Mouse (Mus musculus) hematopoietic multipotent progenitor cell, adult 10-12 weeks (in vitro differentiated cells): ENCODE data around the gene Slc26a10. TPM values are rescaled to one million over a fixed set of nuclear protein-coding genes. Genes with fewer than 3 reads are reported as not detected.

Experiments
- polyA plus RNA-seq: library from polyadenylated mRNA; stranded (reverse); fragments of >175 nt; gene quantifications from 2 replicates; pipeline ENCODE4 v1.2.3, GENCODE M21; 2012; ENCODE audit warnings: low replicate concordance

Gene Slc26a10
- 0.30 and 0.75 TPM in 2 replicates for polyA plus RNA-seq

DNA sequence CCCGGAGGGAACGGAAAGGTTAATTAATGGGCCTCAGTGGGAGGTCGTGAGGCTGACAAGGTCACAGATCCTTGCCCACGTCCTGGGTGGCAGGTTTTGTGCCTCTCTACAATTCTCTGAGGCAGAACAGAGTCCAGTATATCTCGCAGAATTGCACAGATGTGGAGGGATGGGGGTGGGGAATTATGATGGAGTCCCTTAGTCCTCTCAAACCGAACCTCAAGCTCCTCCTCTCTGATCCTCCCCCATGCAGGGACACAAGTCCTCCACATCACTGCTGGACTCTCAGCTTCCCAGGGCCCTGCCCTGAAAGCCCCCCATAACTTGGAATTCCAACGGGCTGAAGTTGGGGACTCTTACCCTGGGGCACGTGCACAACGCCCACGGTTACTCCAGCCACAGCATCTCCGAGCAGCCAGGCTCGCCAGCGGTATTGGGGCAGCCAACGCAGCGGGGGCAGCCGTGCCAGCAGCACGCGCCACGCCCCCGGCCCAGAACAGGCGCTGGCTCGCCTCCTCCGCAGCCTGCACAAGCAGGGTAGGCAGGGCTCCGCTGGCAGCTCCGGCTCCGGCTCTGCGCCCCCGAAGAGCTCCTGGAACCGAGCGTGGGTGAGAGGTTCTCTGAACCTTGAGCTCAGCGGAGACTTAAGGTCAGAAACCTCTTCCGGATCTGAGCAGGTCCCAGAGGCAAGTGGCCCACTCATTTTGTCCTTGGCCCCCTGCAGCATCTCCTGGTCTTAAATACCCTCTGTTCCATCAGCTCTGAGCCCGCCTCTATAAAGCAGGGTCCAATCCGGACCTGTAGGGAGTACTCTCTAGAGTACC, at the start of gene Slc26a10:
Gene Slc26a10 (minus strand): TSS at position 775 of the 824 bp plus-strand sequence.

DNA sequence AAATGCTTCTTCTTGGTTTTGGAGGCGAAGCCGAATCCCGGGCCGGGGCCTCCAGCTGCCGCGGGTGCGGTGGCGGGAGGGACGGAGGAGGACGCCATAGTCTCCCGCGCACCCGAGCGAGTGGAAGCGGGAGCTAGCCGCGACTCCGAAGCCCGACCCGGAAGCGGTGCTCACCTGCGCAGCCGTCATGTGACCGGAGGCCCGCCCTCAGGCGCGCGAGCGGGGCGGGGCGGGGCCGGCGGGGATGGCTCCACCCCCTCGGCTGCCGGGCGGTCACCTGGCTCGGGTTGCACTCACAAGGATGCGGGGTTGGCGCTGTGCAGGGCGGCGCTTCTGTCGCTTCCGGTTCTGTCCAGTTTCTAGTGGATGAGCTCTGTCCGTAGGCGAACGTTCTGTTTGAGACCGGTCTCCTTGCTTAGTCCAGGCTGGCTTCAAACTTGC, 31.0 kb upstream of the Slc26a10 start, which contains the start of gene Pip4k2c:
Gene Pip4k2c (minus strand): TSS at position 172 of the 441 bp plus-strand sequence.

DNA sequence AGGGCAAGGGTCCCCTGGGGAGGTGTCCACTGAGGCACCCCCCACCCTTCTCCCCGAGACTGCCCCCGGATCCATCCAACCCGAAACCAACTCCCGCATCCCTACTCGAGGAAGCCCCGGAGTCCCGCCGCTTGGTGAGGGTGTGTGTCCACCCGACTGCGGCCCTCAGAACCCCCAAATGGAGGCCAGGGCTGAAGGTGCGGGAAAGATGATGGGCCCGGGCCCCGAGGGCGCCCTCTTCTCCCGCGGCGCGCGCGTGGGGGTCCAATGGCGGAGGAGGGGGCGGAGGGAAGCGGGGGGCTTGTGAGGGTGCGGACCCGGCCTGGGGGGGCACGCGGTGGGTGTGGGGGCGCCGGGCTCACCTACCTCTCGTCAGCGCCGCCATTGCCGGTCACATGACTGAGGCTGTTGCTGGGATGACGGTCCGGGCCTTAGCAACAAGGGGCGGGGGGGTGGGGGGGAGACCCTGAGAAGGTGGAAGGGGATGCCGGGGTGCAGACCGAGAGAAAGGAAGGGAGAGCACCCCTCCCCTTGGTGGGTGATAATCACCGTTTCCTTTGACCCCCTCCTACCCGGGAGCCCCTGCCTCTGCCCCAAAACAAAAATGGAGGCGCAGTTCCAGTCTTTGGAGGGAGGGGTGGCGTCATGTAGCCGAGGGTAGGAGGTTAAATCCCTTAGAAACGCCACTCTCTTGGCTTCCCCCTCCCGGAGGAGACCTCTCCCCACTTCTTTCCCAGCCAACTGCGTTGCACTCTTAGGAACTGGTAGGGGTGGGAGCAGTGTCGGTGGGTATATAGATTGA, 15.1 kb upstream of the Slc26a10 start, which contains the start of gene Dtx3:
Gene Dtx3 (minus strand): TSS at position 401 of the 802 bp plus-strand sequence.

DNA sequence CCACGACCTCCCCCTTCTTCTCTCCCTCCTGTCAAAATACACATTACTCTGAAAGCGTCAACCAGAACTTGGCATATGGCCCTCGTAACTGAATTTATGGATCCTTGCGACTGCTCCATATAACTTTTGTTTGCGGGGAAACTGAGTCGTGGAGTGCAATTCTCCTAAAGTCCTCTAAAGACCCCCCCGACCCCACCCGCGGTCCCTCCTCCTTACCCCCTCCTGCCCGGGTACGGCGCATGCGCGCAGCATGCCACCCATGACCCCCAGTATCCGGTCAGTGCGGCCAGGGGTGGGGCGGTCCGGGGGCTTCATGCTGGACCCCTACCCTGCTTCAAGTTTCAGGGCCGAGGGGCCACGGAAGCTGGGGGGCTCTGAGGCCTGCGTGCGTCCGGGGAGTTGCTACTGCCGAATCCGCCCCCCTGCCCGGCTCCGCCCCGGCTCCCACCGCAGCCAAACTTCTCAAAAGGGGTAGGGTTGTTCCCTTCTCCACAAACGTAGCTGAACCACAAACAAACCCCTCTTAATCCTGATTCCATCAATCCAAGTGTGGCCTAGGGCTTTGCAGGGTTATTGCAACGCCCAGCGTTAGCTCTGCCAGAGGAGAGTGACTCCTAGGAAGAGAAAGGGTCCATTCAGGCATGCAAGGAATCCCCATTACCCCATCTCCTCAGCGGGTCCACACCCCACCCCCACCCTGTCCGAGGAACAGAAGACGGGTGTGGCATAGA, 9.4 kb upstream of the Slc26a10 start, which contains the start of gene Arhgef25:
Gene Arhgef25 (minus strand): TSS at position 433 of the 731 bp plus-strand sequence.

DNA sequence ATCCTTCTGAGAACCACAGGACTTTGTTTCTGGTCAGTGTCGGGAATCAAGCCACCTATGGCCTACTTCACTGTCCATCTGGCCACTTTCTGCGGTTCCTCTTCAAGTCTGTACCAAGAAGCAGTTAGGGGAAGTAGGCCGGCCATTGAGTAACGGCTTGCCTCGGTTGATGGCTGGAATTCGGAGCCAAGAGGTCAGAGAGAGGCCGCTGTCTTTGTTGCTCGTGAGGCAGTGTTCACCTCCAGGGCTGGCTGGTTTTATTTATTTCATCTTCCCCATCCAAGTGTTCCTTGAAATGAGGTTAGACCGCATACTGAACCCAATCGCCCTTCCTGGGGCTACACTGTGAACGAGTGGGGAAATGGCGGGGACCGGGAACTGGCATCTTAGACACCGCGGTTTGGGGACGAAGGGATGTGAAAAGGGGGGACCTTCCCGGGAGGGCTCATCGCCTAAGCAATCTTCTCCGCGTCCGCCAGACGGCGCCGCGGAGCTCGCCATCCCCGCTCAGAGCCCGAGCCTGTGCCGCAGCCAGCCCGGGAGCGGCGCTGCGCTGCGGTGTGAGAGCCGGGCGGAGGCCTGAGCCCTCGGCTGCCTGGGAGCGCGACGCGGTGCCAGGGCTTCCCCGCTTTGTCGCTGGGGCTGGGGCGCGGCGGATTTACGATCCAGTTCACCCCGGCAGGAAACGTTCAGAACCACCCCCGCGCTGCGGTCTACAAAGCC, 15.7 kb downstream of the Slc26a10 start, which contains the start of gene B4galnt1:
Gene B4galnt1 (plus strand): TSS at position 595 of the 723 bp plus-strand sequence.

Other genes starting within 250 kb of the Slc26a10 start
- 143 and 171 TPM in 2 replicates for gene Ctdsp2, start 201.9 kb downstream of the Slc26a10 start, polyA plus RNA-seq
- 0.20 and 0.27 TPM in 2 replicates for gene Avil, start 179.9 kb downstream of the Slc26a10 start, polyA plus RNA-seq
- gene Tsfm, start 149.8 kb downstream of the Slc26a10 start, polyA plus RNA-seq: 22.5 and 29.7 TPM in 2 replicates
- gene Mettl1, start 139.2 kb downstream of the Slc26a10 start, polyA plus RNA-seq: 8.2 and 18.0 TPM in 2 replicates
- 0.30 and 0.39 TPM in 2 replicates for gene Eef1akmt3, start 139.1 kb downstream of the Slc26a10 start, polyA plus RNA-seq
- gene Cyp27b1, start 132.4 kb downstream of the Slc26a10 start, polyA plus RNA-seq: 0.08 TPM in 1 of 2 replicates, not detected in the other
- 5.6 and 13.1 TPM in 2 replicates for gene March9, start 120.5 kb downstream of the Slc26a10 start, polyA plus RNA-seq
- 378 and 643 TPM in 2 replicates for gene Cdk4, start 117.1 kb downstream of the Slc26a10 start, polyA plus RNA-seq
- gene Tspan31, start 110.4 kb downstream of the Slc26a10 start, polyA plus RNA-seq: 28.3 and 29.1 TPM in 2 replicates
- gene Agap2, start 105.4 kb downstream of the Slc26a10 start, polyA plus RNA-seq: 89.4 and 209 TPM in 2 replicates
- gene Os9, start 59.5 kb downstream of the Slc26a10 start, polyA plus RNA-seq: 207 and 236 TPM in 2 replicates
- gene B4galnt1, start 15.4 kb downstream of the Slc26a10 start, polyA plus RNA-seq: 492 and 503 TPM in 2 replicates
- gene Arhgef25, start 9.4 kb upstream of the Slc26a10 start, polyA plus RNA-seq: 2.0 and 2.8 TPM in 2 replicates
- gene Dtx3, start 15.1 kb upstream of the Slc26a10 start, polyA plus RNA-seq: 78.7 and 214 TPM in 2 replicates
- 38.8 and 44.6 TPM in 2 replicates for gene Pip4k2c, start 30.9 kb upstream of the Slc26a10 start, polyA plus RNA-seq
- 0.61 and 0.80 TPM in 2 replicates for gene Kif5a, start 82.7 kb upstream of the Slc26a10 start, polyA plus RNA-seq
- gene Dctn2, start 85.7 kb upstream of the Slc26a10 start, polyA plus RNA-seq: 113 TPM in 2 replicates
- 232 and 753 TPM in 2 replicates for gene Mbd6, start 108.4 kb upstream of the Slc26a10 start, polyA plus RNA-seq
- 10.4 and 46.9 TPM in 2 replicates for gene Mars, start 131.1 kb upstream of the Slc26a10 start, polyA plus RNA-seq
- gene Arhgap9, start 141.3 kb upstream of the Slc26a10 start, polyA plus RNA-seq: 62.6 and 140 TPM in 2 replicates
- 0.10 TPM in 2 replicates for gene Gli1, start 161.3 kb upstream of the Slc26a10 start, polyA plus RNA-seq
- not detected in 2 replicates for gene Inhbe, start 173.8 kb upstream of the Slc26a10 start, polyA plus RNA-seq
- gene Inhbc, start 189.8 kb upstream of the Slc26a10 start, polyA plus RNA-seq: not detected in 2 replicates
- 148 and 183 TPM in 2 replicates for gene R3hdm2, start 199.7 kb upstream of the Slc26a10 start, polyA plus RNA-seq